In the genomic region with DNA sequence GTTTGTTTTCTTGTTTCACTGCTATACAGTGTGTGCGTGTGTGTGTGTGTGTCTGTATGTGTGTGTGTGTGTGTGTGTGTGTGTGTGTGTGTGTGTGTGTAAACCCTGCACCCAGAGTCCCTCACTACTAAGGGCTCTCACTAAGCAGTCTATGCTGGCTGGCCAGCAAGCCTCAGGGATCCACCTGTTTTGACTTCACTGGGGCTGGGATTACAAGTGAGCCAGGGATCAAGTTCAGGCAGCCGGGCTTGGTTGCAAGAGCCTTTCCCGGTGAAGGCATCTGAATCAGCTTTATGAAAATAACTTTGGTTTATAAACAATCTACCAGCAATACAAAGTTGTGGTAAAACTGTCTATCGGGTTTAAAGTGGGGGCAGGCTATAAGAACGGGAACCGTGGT, we compare ENCODE assay signal across 15 mouse cellular contexts.
"Had no signal": no experiment of that assay in that cellular context is flagged by ENCODE, and none has a peak within 500 bp of the region (broad histone marks: within the 10 kb centered on the region; RNA-seq: fewer than 3 reads in every experiment).

No protein-coding gene starts in this region.

- H3K36me3 ChIP-seq: midbrain, embryonic 12.5 days; neural tube, embryonic 12.5 days; stomach, embryonic 15.5 days had no signal

- H3K4me3 ChIP-seq: midbrain, embryonic 10.5 days; midbrain, embryonic 12.5 days; neural tube, embryonic 12.5 days; stomach, embryonic 15.5 days had no signal

- DNase-seq: lung, adult 18-20 months; lung, embryonic 14.5 days; lung, postnatal 10 days; lung, postnatal 4 days; midbrain, embryonic 14.5 days; right cerebral cortex, postnatal 14 days; right cerebral cortex, postnatal 4 days; thymus, adult 2 months; thymus, postnatal 25 days; thymus, postnatal 4 days had no signal

- H3K9me3 ChIP-seq: midbrain, embryonic 10.5 days; midbrain, embryonic 12.5 days; neural tube, embryonic 12.5 days; stomach, embryonic 15.5 days had no signal

- H3K27me3 ChIP-seq: midbrain, embryonic 12.5 days; neural tube, embryonic 12.5 days; stomach, embryonic 15.5 days had no signal

- H3K27ac ChIP-seq: midbrain, embryonic 10.5 days; midbrain, embryonic 12.5 days; neural tube, embryonic 12.5 days; stomach, embryonic 15.5 days; stomach, postnatal 0 days had no signal
